Mouse (Mus musculus) urinary bladder, adult 2 months (tissue): ENCODE measurements at regions not wholly inside any gene's neighbourhood (a gene's known extent, or its start where the extent isn't known, plus 50 kb on each side); places are given as distances from the start of the nearest gene placed in this dataset.

Experiments
- DNase-seq: peaks from one replicate; pipeline ENCODE4 v3.0.0; 2022; ENCODE audit warnings: low spot score

- no peak for DNase-seq
Measured at GRCm38 (mm10) chr7:113156861-113157747, 50.2 kb upstream of the Arntl start.
